Mouse (Mus musculus) liver, embryonic 11.5 days (tissue): ENCODE data around the gene Ntrk2. TPM values are rescaled to one million over a fixed set of nuclear protein-coding genes. Genes with fewer than 3 reads are reported as not detected.

ENCODE experiments used
- ATAC-seq: fragments of 200-750 bp; cut with Nextera tagmentation; replicated peaks from 2 replicates; pipeline ENCODE4 v1.8.0; 2017; ENCODE audit warnings: moderate number of reproducible peaks, mild to moderate bottlenecking, moderate TSS enrichment, moderate library complexity; ENCODE audit not compliant: low FRiP score
- DNase-seq: peaks from one replicate; pipeline ENCODE4 v3.0.0-alpha.2; 2017; ENCODE audit warnings: low spot score
- H3K27ac ChIP-seq: fragments of 300-500 bp; sonication (generic); 2 replicates; pipeline ENCODE4 v1.5.1; 2014; ENCODE audit warnings: mild to moderate bottlenecking, low read depth, low read length, control low read depth
- H3K27me3 ChIP-seq: fragments of 300-500 bp; sonication (generic); replicated peaks from 2 replicates; pipeline ENCODE4 v1.6.1; 2014; ENCODE audit warnings: low read length, mixed read lengths; ENCODE audit not compliant: control insufficient read depth, insufficient read depth
- H3K36me3 ChIP-seq: fragments of 300-500 bp; sonication (generic); 2 replicates; pipeline ENCODE4 v1.6.1; 2014; ENCODE audit warnings: mild to moderate bottlenecking, low read length, moderate library complexity, mixed read lengths; ENCODE audit not compliant: control insufficient read depth, insufficient read depth
- H3K4me1 ChIP-seq: fragments of 300-500 bp; sonication (generic); replicated peaks from 2 replicates; pipeline ENCODE4 v1.6.1; 2014; ENCODE audit warnings: low read length, mixed read lengths; ENCODE audit not compliant: control insufficient read depth, insufficient read depth
- H3K4me2 ChIP-seq: fragments of 300-500 bp; sonication (generic); 2 replicates; pipeline ENCODE4 v1.6.1; 2014; ENCODE audit warnings: mild to moderate bottlenecking, control low read depth, moderate library complexity
- H3K4me3 ChIP-seq: fragments of 300-500 bp; sonication (generic); 2 replicates; pipeline ENCODE4 v1.5.1; 2014; ENCODE audit warnings: low read depth, low read length, control low read depth
- H3K9ac ChIP-seq: fragments of 300-500 bp; sonication (generic); 2 replicates; pipeline ENCODE4 v1.6.1; 2014; ENCODE audit warnings: low read depth, low read length, control low read depth
- H3K9me3 ChIP-seq: fragments of 300-500 bp; sonication (generic); 2 replicates; pipeline ENCODE4 v1.6.1; 2016; ENCODE audit warnings: low read length, inconsistent platforms, mixed read lengths; ENCODE audit not compliant: control insufficient read depth
- WGBS: fragments of 180-500 bp; shearing (Covaris S2); extraction: QIAGEN DNeasy Blood & Tissue Kit; methylation state at CpG from one replicate; pipeline ENCODE4 v1.1.7; 2014; 5-methylcytosine and 5-hydroxymethylcytosine counted together
- polyA plus RNA-seq: library from polyadenylated mRNA; unstranded; fragments of >200 nt; fragmentation: Nextera tagmentation; extraction: Ambion mirVana; gene quantifications from 2 replicates; pipeline ENCODE4 v1.2.1, GENCODE M21; 2014

Ntrk2 gene
- polyA plus RNA-seq, 1 experiment from 2014 or later, result 1.9 TPM

GRCm38 (mm10) chr13:59015360-59015759 is 209.0 kb downstream of the Ntrk2 start:
- H3K27ac ChIP-seq, result no peak overlapping the region
- H3K36me3 ChIP-seq, result no peaks in the 10 kb centered on the region
- no peak overlapping the region for H3K9ac ChIP-seq
- no peak overlapping the region for H3K4me2 ChIP-seq
- WGBS, result 42% methylated on average over 1 of the region's 1 CpGs
- H3K9me3 ChIP-seq, result no peaks in the 10 kb centered on the region
- 0 out of 2 replicates have a peak, but pooled peaks cover 5% of the 10 kb centered on the region for H3K4me1 ChIP-seq
- no peak for DNase-seq
- no peaks in the 10 kb centered on the region for H3K27me3 ChIP-seq
- no peak overlapping the region for H3K4me3 ChIP-seq
- ATAC-seq, result no peak

- no peak for DNase-seq
- 54% methylated on average over 5 of the region's 5 CpGs for WGBS
- Histone ChIP-seq H3K27ac (no peak overlapping the region), H3K9me3 (no peaks in the 10 kb centered on the region), H3K36me3 (no peaks in the 10 kb centered on the region), H3K4me2 (no peak overlapping the region), H3K9ac (no peak overlapping the region), H3K4me1 (no peaks in the 10 kb centered on the region), H3K27me3 (no peaks in the 10 kb centered on the region), H3K4me3 (no peak overlapping the region)
- ATAC-seq, result no peak
Observed at GRCm38 (mm10) chr13:59017121-59017520, 210.8 kb downstream of the Ntrk2 start.

- Histone ChIP-seq H3K9ac (no peak overlapping the region), H3K4me1 (no peaks in the 10 kb centered on the region), H3K36me3 (no peaks in the 10 kb centered on the region), H3K9me3 (no peaks in the 10 kb centered on the region), H3K27ac (no peak overlapping the region), H3K4me3 (no peak overlapping the region), H3K27me3 (no peaks in the 10 kb centered on the region), H3K4me2 (no peak overlapping the region)
- ATAC-seq (no peak), DNase-seq (no peak)
- 84% methylated on average over 22 of the region's 22 CpGs for WGBS
Observed at GRCm38 (mm10) chr13:59022251-59023042, 216.1 kb downstream of the Ntrk2 start.

GRCm38 (mm10) chr13:59025653-59026052 is 219.3 kb downstream of the Ntrk2 start:
- DNase-seq (no peak), ATAC-seq (no peak)
- no peaks in the 10 kb centered on the region for H3K9me3 ChIP-seq
- no peak overlapping the region for H3K4me2 ChIP-seq
- no peak overlapping the region for H3K9ac ChIP-seq
- no peaks in the 10 kb centered on the region for H3K27me3 ChIP-seq
- H3K27ac ChIP-seq, result no peak overlapping the region
- WGBS, result 65% methylated on average over 8 of the region's 8 CpGs
- H3K4me1 ChIP-seq, result no peaks in the 10 kb centered on the region
- no peaks in the 10 kb centered on the region for H3K36me3 ChIP-seq
- H3K4me3 ChIP-seq, result no peak overlapping the region

- H3K27ac ChIP-seq, result no peak overlapping the region
- no peak overlapping the region for H3K4me2 ChIP-seq
- H3K4me3 ChIP-seq, result no peak overlapping the region
- DNase-seq, result no peak
- H3K9me3 ChIP-seq, result no peaks in the 10 kb centered on the region
- H3K9ac ChIP-seq, result no peak overlapping the region
- no peaks in the 10 kb centered on the region for H3K36me3 ChIP-seq
- no peaks in the 10 kb centered on the region for H3K27me3 ChIP-seq
- no peaks in the 10 kb centered on the region for H3K4me1 ChIP-seq
- ATAC-seq, result no peak
- WGBS, result 56% methylated on average over 9 of the region's 9 CpGs
Observed at GRCm38 (mm10) chr13:59027436-59027835, 221.1 kb downstream of the Ntrk2 start.

- no peak overlapping the region for H3K4me3 ChIP-seq
- H3K27ac ChIP-seq, result no peak overlapping the region
- H3K9ac ChIP-seq, result no peak overlapping the region
- no peaks in the 10 kb centered on the region for H3K9me3 ChIP-seq
- no peaks in the 10 kb centered on the region for H3K4me1 ChIP-seq
- ATAC-seq, result no peak
- no peaks in the 10 kb centered on the region for H3K27me3 ChIP-seq
- no peak overlapping the region for H3K4me2 ChIP-seq
- no peaks in the 10 kb centered on the region for H3K36me3 ChIP-seq
- 86% methylated on average over 4 of the region's 4 CpGs for WGBS
- DNase-seq, result no peak
Observed at GRCm38 (mm10) chr13:59028546-59028945, 222.2 kb downstream of the Ntrk2 start.

GRCm38 (mm10) chr13:59030574-59030973 is 224.2 kb downstream of the Ntrk2 start:
- Histone ChIP-seq H3K9me3 (no peaks in the 10 kb centered on the region), H3K27ac (no peak overlapping the region), H3K36me3 (no peaks in the 10 kb centered on the region), H3K4me1 (no peaks in the 10 kb centered on the region), H3K9ac (no peak overlapping the region), H3K27me3 (no peaks in the 10 kb centered on the region), H3K4me3 (no peak overlapping the region), H3K4me2 (no peak overlapping the region)
- 79% methylated on average over 6 of the region's 6 CpGs for WGBS
- ATAC-seq, result no peak
- DNase-seq, result no peak

- no peaks in the 10 kb centered on the region for H3K27me3 ChIP-seq
- H3K36me3 ChIP-seq, result no peaks in the 10 kb centered on the region
- ATAC-seq (no peak), DNase-seq (no peak)
- H3K9ac ChIP-seq, result no peak overlapping the region
- 71% methylated on average over 16 of the region's 16 CpGs for WGBS
- no peaks in the 10 kb centered on the region for H3K9me3 ChIP-seq
- H3K4me2 ChIP-seq, result no peak overlapping the region
- H3K27ac ChIP-seq, result no peak overlapping the region
- no peak overlapping the region for H3K4me3 ChIP-seq
- H3K4me1 ChIP-seq, result no peaks in the 10 kb centered on the region
Observed at GRCm38 (mm10) chr13:59040156-59040915, 234.0 kb downstream of the Ntrk2 start.
